Mouse (Mus musculus) erythroblast, embryonic 14.5 days (primary cell): ENCODE data around the gene Il17rc.

ENCODE experiments used
- GATA1 ChIP-seq: IDR thresholded peaks from 2 replicates; pipeline ENCODE4 v1.6.1; 2012; ENCODE audit warnings: low read length, inconsistent platforms, mixed read lengths
- TAL1 ChIP-seq: IDR thresholded peaks from 3 replicates; pipeline ENCODE4 v1.6.1; 2012; ENCODE audit warnings: low read length, inconsistent platforms, mixed read lengths

GRCm38 (mm10) chr6:113494258-113494788 is 23.1 kb downstream of the Il17rc start:
- TF ChIP-seq TAL1: no peak
- no peak for TF ChIP-seq GATA1
